Mouse (Mus musculus) neutrophil, adult 5-6 weeks (primary cell): ENCODE data around the gene Cldn10. TPM values are rescaled to one million over a fixed set of nuclear protein-coding genes. Genes with fewer than 3 reads are reported as not detected.
"Not testable (repeated sequence)": the region's sequence is repeated elsewhere in the genome, so short reads cannot be mapped to it uniquely, and the experiment has no call there.

ENCODE experiments used
- ATAC-seq: fragments of 151-379, 151-347 bp; 2 replicates; pipeline ENCODE4 v1.8.0; 2017; ENCODE audit warnings: mild to moderate bottlenecking, moderate TSS enrichment; ENCODE audit not compliant: insufficient number of reproducible peaks, poor library complexity, low FRiP score, severe bottlenecking; ENCODE audit errors: extremely low read depth
- total RNA-seq: library from RNA; stranded (forward); fragments of 200-1000 nt; gene quantifications from 2 replicates; pipeline ENCODE4 v1.2.3, GENCODE M21; 2017

Cldn10 gene
- total RNA-seq, result 1.7 and 2.5 TPM in 2 replicates

DNA sequence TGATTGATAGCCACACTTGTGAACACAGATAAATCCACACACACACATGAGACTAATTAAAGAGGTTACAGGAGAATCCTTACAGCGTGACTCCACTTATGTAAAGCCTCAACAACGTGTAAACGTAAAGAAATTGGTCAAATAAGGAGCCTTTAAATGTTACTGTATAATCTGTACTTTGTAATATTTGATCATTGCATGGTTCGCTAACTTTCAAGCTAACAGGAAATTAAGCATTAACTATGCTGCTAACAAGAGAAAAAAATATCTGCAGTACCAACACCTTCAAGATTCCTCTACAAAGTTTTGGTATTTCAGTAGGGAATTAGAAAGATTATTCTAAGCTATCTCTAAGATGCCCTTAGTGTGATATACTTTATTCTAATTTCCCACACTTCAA lies at the start of gene Cldn10:
Cldn10 (plus strand) TSS at position 288 of the 400 bp plus-strand sequence.
- ATAC-seq, result no peak

- ATAC-seq, result no peak
These were observed 45.9 kb upstream of the Cldn10 start for GRCm38 (mm10) chr14:118741780-118742179.

DNA sequence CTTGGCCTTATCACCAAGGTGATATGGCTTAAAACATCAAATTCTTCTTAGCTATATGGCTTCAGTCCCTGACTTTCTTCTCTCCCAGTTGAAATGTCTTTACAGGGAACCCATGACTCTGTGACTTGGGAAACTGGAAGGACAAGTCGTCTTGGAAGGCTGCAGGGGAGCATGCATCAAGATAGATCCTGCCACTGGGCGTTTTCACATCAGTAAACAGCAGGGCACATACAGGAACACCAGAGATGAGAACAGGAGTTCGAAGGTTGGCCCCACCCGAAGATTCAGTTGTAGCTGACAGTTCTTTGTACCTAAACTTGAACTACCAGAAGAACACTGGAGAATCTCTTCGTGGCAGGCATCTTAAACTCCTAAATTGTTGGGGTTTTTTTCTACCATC lies 44.8 kb upstream of the Cldn10 start:
- ATAC-seq, result no peak

- no peak for ATAC-seq
These were observed 38.6 kb upstream of the Cldn10 start for GRCm38 (mm10) chr14:118749068-118749467.

- no peak for ATAC-seq
These were observed 38.0 kb upstream of the Cldn10 start for GRCm38 (mm10) chr14:118749715-118750114.

- ATAC-seq, result no peak
These were observed 37.1 kb upstream of the Cldn10 start for GRCm38 (mm10) chr14:118750505-118751192.

- ATAC-seq, result no peak
These were observed 36.4 kb upstream of the Cldn10 start for GRCm38 (mm10) chr14:118751193-118751753.

- ATAC-seq, result no peak
These were observed 31.7 kb upstream of the Cldn10 start for GRCm38 (mm10) chr14:118756015-118756414.

GRCm38 (mm10) chr14:118756566-118756965 lies 31.1 kb upstream of the Cldn10 start:
- ATAC-seq, result no peak

DNA sequence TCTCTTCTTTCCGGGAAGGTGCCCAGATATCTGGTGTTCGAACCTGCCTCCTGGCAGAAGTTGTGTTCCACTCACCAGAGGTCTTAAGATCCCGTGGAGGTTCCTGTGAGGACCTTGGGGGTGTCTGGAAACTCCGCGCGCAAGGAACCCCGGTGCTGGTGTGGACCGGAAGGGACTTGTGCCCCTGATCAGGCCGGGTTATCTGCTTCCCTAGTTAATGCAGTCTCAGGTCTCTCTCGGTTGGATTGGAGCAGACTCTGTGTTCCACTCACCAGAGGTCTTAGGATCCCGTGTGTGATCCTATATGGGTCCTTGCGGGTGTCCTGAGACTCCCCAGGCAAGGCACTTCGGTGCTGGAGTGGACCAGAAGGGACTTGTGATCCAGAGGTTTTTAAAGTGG lies 24.3 kb upstream of the Cldn10 start:
- not testable (repeated sequence) for ATAC-seq

DNA sequence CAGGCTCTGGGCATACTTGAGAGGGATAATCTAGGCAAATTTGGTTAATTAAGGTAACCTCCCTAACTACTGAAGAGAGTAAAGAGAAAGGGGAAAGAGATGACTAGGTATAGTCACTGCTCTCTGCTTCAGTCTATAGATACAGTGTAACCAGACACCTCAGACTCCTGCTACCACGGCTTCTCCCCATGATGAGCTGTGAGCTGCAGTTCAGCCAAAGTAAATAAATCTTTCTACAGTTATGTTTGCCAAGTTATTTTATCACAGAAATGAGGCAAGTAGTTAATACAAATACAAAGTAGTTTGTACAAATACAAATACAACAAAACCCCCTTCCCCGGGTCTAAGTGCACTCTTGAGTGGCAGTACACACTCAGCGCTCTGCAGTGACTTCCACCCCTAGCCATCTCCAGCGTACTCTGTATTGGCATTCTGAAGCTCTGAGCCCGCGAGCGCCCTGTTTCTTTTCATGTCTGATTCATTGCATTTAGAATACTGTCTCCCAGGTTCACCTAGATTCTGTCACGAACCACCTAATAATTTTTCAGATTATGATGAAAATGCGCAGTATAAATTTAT lies 23.7 kb upstream of the Cldn10 start:
- ATAC-seq, result no peak

- ATAC-seq, result no peak
These were observed 22.4 kb upstream of the Cldn10 start for GRCm38 (mm10) chr14:118765306-118765705.

DNA sequence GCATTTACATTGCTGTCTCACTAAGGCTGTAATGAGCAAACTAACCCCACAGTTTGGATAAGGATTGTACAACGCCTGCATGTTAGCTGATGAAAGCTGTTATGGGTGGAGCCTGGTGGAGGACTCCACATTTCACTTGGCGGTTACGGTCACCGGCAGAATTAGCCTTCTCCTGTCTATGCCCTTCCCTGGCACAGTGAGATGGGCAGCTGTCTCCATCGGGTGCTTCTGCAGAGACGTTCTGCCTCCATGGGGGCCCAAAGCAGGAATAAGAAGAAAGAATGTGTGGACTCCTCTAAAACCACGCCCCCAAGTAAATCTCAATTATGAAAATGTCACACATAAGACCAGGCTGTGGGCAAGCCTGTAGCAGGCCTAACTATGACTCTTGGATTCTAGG lies 21.8 kb upstream of the Cldn10 start:
- no peak for ATAC-seq

- no peak for ATAC-seq
These were observed 21.3 kb upstream of the Cldn10 start for GRCm38 (mm10) chr14:118766368-118766767.

DNA sequence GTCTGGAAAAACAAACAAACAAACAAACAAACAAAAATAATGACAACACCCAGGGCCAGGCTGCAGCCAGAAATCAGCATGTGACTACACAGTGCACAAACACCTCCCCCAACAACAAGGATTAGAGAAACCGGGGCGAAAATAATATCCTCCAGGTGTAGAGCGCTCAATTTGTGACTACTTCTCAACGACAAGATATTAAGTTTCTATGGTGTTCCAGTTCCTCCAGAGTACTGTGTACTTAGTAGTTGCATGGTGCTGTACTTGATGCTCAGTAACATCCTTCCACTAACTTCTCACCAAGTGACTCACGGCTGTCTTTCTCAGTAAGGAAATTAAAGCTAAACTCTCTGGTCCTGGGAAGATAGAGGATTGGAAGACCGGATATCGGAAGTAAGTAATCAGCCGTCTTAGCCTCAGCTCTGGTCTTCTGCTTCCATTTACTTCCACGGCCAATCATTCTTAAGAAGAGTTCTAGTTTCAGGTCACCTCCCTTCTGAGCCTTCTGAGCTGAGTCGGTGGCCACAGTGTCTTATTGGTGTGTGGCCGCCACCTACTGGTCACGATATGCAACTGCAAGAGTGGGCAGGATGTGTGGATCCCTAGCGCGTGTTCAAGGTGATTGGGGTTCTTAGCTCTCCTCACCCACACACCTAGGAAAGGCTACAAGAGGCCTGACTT lies 19.9 kb upstream of the Cldn10 start:
- peak; percentile 96 for ATAC-seq

GRCm38 (mm10) chr14:118768354-118768713 lies 19.4 kb upstream of the Cldn10 start:
- 0 out of 2 replicates have a peak, but pooled peaks have one; percentile 1 for ATAC-seq

- ATAC-seq, result no peak
These were observed 14.0 kb upstream of the Cldn10 start for GRCm38 (mm10) chr14:118773668-118774067.

DNA sequence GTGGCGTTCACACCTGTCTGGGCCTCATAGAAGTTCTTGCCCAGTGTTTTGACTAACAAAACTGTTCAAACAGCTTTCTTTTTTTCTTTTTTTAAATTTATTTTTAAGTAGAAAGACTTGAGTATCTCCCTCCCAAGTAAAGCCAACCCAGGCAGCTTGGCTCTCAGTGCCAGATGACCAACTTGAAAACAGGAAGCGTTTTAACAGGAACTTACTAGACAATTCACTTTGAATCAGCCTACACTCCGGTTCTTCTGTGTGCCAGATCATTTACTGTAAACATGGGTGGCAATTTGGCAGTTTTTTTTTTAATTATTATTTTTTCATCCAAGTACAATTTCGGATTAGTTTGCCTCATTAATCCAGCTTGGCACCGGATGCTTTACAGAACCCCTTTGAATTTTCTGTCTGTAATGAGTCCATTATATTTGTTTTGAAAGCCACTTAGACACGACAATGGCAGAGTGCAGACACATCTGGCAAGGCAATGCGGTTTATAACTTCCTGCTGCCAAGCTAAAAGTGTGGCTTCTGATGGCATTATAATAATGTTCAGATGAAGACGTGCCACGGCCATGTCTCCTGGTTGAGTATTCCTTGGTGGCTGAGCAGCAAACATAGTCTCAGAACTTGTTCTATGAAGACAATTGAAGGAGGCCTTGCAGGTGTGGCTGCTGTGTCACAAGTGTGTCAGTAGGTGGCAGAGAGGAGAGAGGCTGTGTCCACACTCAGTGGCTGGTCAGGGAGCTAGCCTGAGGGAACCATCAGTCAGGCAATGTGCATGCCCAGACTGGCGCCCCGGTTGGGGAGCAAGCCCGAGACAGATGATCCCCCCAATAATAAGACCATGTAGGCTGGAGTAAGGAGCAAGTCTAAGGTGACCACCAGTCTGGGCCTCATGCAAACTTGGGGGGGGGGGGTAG lies 12.9 kb upstream of the Cldn10 start:
- ATAC-seq, result no peak

GRCm38 (mm10) chr14:118775554-118775953 lies 12.2 kb upstream of the Cldn10 start:
- no peak for ATAC-seq
